Mouse (Mus musculus) spleen, adult 12 weeks (tissue): ENCODE data around the gene Tmem204.
"Not testable (repeated sequence)": the region's sequence is repeated elsewhere in the genome, so short reads cannot be mapped to it uniquely, and the experiment has no call there.

Experiments used
- DNase-seq: peaks from one replicate; pipeline ENCODE4 v3.0.0; 2022; ENCODE audit warnings: low spot score

The Tmem204 gene

GRCm38 (mm10) chr17:25083444-25083931 lies at the start of gene Tmem204:
Tmem204 (minus strand) TSS chr17:25083591.
- DNase-seq: no peak

GRCm38 (mm10) chr17:25130060-25130459 lies 46.7 kb upstream of the Tmem204 start:
- no peak for DNase-seq

GRCm38 (mm10) chr17:25127681-25128080 lies 44.3 kb upstream of the Tmem204 start:
- no peak for DNase-seq

- no peak for DNase-seq
Measured at GRCm38 (mm10) chr17:25127079-25127478, 43.7 kb upstream of the Tmem204 start.

GRCm38 (mm10) chr17:25125442-25126060 lies 42.2 kb upstream of the Tmem204 start:
- not testable (repeated sequence) for DNase-seq

- DNase-seq: no peak
Measured at GRCm38 (mm10) chr17:25123979-25124378, 40.6 kb upstream of the Tmem204 start.

GRCm38 (mm10) chr17:25120406-25120805 lies 37.0 kb upstream of the Tmem204 start, which contains the start of gene Ptx4:
Ptx4 (plus strand) TSS chr17:25120760.
- DNase-seq: no peak

GRCm38 (mm10) chr17:25117263-25117662 lies 33.9 kb upstream of the Tmem204 start:
- no peak for DNase-seq

- DNase-seq: peak; percentile 91
Measured at GRCm38 (mm10) chr17:25115664-25116432, 32.5 kb upstream of the Tmem204 start, which contains the start of gene Telo2. Telo2 (minus strand) TSS chr17:25115967.

GRCm38 (mm10) chr17:25114908-25115645 lies 31.7 kb upstream of the Tmem204 start:
- DNase-seq: no peak

- no peak for DNase-seq
Measured at GRCm38 (mm10) chr17:25112423-25112810, 29.0 kb upstream of the Tmem204 start.

- no peak for DNase-seq
Measured at GRCm38 (mm10) chr17:25111739-25112422, 28.5 kb upstream of the Tmem204 start.

- no peak for DNase-seq
Measured at GRCm38 (mm10) chr17:25111220-25111619, 27.8 kb upstream of the Tmem204 start.

- no peak for DNase-seq
Measured at GRCm38 (mm10) chr17:25110590-25110989, 27.2 kb upstream of the Tmem204 start.

GRCm38 (mm10) chr17:25109578-25109977 lies 26.2 kb upstream of the Tmem204 start:
- DNase-seq: no peak

GRCm38 (mm10) chr17:25107786-25108185 lies 24.4 kb upstream of the Tmem204 start:
- DNase-seq: no peak

GRCm38 (mm10) chr17:25101338-25101737 lies 17.9 kb upstream of the Tmem204 start:
- DNase-seq: no peak

- DNase-seq: no peak
Measured at GRCm38 (mm10) chr17:25100052-25100451, 16.7 kb upstream of the Tmem204 start.

GRCm38 (mm10) chr17:25096221-25096620 lies 12.8 kb upstream of the Tmem204 start:
- DNase-seq: no peak

- DNase-seq: no peak
Measured at GRCm38 (mm10) chr17:25090450-25090849, 7.1 kb upstream of the Tmem204 start.

- DNase-seq: no peak
Measured at GRCm38 (mm10) chr17:25089158-25089557, 5.8 kb upstream of the Tmem204 start.

- no peak for DNase-seq
Measured at GRCm38 (mm10) chr17:25086724-25087123, 3.3 kb upstream of the Tmem204 start.
